ENCODE assay signal across 17 mouse cellular contexts in genomic region chr1:162410207-162410965, GRCm38 (mm10).
DNase-seq lines count a peak whose midpoint lies in the region; ATAC-seq and TF ChIP-seq lines count a peak whose summit lies in the region.
"Had no signal": no experiment of that assay in that cellular context is flagged by ENCODE, and none has a peak within 500 bp of the region (broad histone marks: within the 10 kb centered on the region; RNA-seq: fewer than 3 reads in every experiment).

No protein-coding gene starts in this region.

- H3K9me3 ChIP-seq in forebrain, embryonic 12.5 days = no peaks in the 10 kb centered on the region
- no peaks in the 10 kb centered on the region for H3K9me3 ChIP-seq in hindbrain, embryonic 15.5 days
- no peaks in the 10 kb centered on the region for H3K9me3 ChIP-seq in midbrain, embryonic 16.5 days (replicated peaks; ENCODE audit: control insufficient read depth, low read length, poor library complexity, severe bottlenecking)
- H3K9me3 ChIP-seq: heart, embryonic 13.5 days; limb, embryonic 12.5 days had no signal

- peak overlapping the region; percentile 2; the same call in 1 of the 2 replicates for H3K4me3 ChIP-seq in layer of hippocampus, adult 2 months
- H3K4me3 ChIP-seq in forebrain, embryonic 12.5 days (replicated peaks) = no peak overlapping the region
- no peak overlapping the region for H3K4me3 ChIP-seq in hindbrain, embryonic 15.5 days
- H3K4me3 ChIP-seq in midbrain, embryonic 16.5 days (ENCODE audit: low read depth, low read length) = no peak overlapping the region
- H3K4me3 ChIP-seq: heart, embryonic 13.5 days; limb, embryonic 12.5 days had no signal

- H3K36me3 ChIP-seq in forebrain, embryonic 12.5 days (replicated peaks) = no peaks in the 10 kb centered on the region
- no peaks in the 10 kb centered on the region for H3K36me3 ChIP-seq in hindbrain, embryonic 15.5 days
- no peaks in the 10 kb centered on the region; the same call in 1 of the 2 replicates for H3K36me3 ChIP-seq in midbrain, embryonic 16.5 days (ENCODE audit: control insufficient read depth, insufficient read depth, low read length)
- H3K36me3 ChIP-seq: heart, embryonic 13.5 days; limb, embryonic 12.5 days had no signal

- ATAC-seq in forebrain, embryonic 12.5 days (ENCODE audit: low FRiP score) = peak; percentile 83; the same call in 1 of the 2 replicates
- 0 out of 2 replicates have a peak, but pooled peaks have one; percentile 68 for ATAC-seq in hindbrain, embryonic 15.5 days (ENCODE audit: low FRiP score, low read depth)
- ATAC-seq in midbrain, embryonic 16.5 days = peak; percentile 43; the same call in 1 of the 2 replicates
- no peak for ATAC-seq in megakaryocyte progenitor cell, adult 5-6 weeks (replicated peaks; ENCODE audit: poor library complexity)
- ATAC-seq in megakaryocyte, adult 5-6 weeks (ENCODE audit: poor library complexity, severe bottlenecking) = no peak
- ATAC-seq: liver, postnatal 0 days had no signal

- WGBS in forebrain, embryonic 12.5 days = 45% methylated on average over 14 of the region's 14 CpGs
- WGBS in hindbrain, embryonic 15.5 days = 36% methylated on average over 14 of the region's 14 CpGs
- 48% methylated on average over 14 of the region's 14 CpGs for WGBS in midbrain, embryonic 16.5 days

- no peak for TF ChIP-seq CTCF in layer of hippocampus, adult 2 months (conservative IDR thresholded peaks at IDR 0.05)

- peak overlapping the region; percentile 10; the same call in 1 of the 2 replicates for H3K4me2 ChIP-seq in forebrain, embryonic 12.5 days
- no peak overlapping the region for H3K4me2 ChIP-seq in hindbrain, embryonic 15.5 days
- H3K4me2 ChIP-seq in midbrain, embryonic 16.5 days (ENCODE audit: low read length) = no peak overlapping the region
- H3K4me2 ChIP-seq: heart, embryonic 13.5 days; limb, embryonic 12.5 days had no signal

- H3K9ac ChIP-seq in forebrain, embryonic 12.5 days = no peak overlapping the region
- no peak overlapping the region for H3K9ac ChIP-seq in hindbrain, embryonic 15.5 days
- H3K9ac ChIP-seq in midbrain, embryonic 16.5 days (ENCODE audit: low read depth, low read length) = no peak overlapping the region
- H3K9ac ChIP-seq: heart, embryonic 13.5 days; limb, embryonic 12.5 days; liver, postnatal 0 days had no signal

- no peak for DNase-seq in layer of hippocampus, adult 2 months (ENCODE audit: low spot score in 2 of 2)
- DNase-seq in layer of hippocampus, postnatal 25 days (ENCODE audit: extremely low spot score in 1 of 2, low spot score in 1 of 2) = no peak
- no peak for DNase-seq in lung, postnatal 36 days
- DNase-seq: cerebellum, adult 2 months; gastrocnemius, postnatal 14 days; kidney, postnatal 4 days; liver, postnatal 0 days; right cerebral cortex, postnatal 14 days; thymus, postnatal 4 days had no signal

- H3K27me3 ChIP-seq in forebrain, embryonic 12.5 days = no peaks in the 10 kb centered on the region
- H3K27me3 ChIP-seq in hindbrain, embryonic 15.5 days = no peaks in the 10 kb centered on the region
- H3K27me3 ChIP-seq in midbrain, embryonic 16.5 days (ENCODE audit: control insufficient read depth, insufficient read depth, low read depth, low read length) = no peaks in the 10 kb centered on the region
- H3K27me3 ChIP-seq: heart, embryonic 13.5 days; limb, embryonic 12.5 days had no signal

- H3K4me1 ChIP-seq in forebrain, embryonic 12.5 days = peaks cover 9% of the 10 kb centered on the region
- H3K4me1 ChIP-seq in hindbrain, embryonic 15.5 days (replicated peaks) = peaks cover 19% of the 10 kb centered on the region
- H3K4me1 ChIP-seq in midbrain, embryonic 16.5 days (ENCODE audit: control insufficient read depth, insufficient read depth, low read length) = peaks cover 9% of the 10 kb centered on the region
- H3K4me1 ChIP-seq: heart, embryonic 13.5 days; limb, embryonic 12.5 days had no signal

- H3K27ac ChIP-seq in layer of hippocampus, adult 2 months = peak overlapping the region; percentile 71
- H3K27ac ChIP-seq in forebrain, embryonic 12.5 days = peak overlapping the region; percentile 69
- H3K27ac ChIP-seq in hindbrain, embryonic 15.5 days (replicated peaks) = peak overlapping the region; percentile 31; the same call in 1 of the 2 replicates
- H3K27ac ChIP-seq in midbrain, embryonic 16.5 days (ENCODE audit: low read length) = 0 out of 2 replicates have a peak overlapping the region, but pooled peaks have one; percentile 19
- H3K27ac ChIP-seq: heart, embryonic 13.5 days; limb, embryonic 12.5 days; macrophage had no signal

Comparison
In these comparisons a context has a peak if more than half of its experiments do, and no peak if none do; other contexts are left out.
1. H3K27ac ChIP-seq: peak in every context shown above with its lines; median percentile 71 in layer of hippocampus, adult 2 months; 69 in forebrain, embryonic 12.5 days; 31 in hindbrain, embryonic 15.5 days; 19 in midbrain, embryonic 16.5 days.
2. ATAC-seq: peak in forebrain, embryonic 12.5 days (single experiment), hindbrain, embryonic 15.5 days (single experiment) and midbrain, embryonic 16.5 days (single experiment); none in megakaryocyte progenitor cell, adult 5-6 weeks (single experiment) and megakaryocyte, adult 5-6 weeks (single experiment).